Mouse (Mus musculus) left cerebral cortex, postnatal 14 days (tissue): ENCODE results near the gene Rab1a. TPM values are rescaled to one million over a fixed set of nuclear protein-coding genes. Genes with fewer than 3 reads are reported as not detected.
"Not testable (repeated sequence)": the region's sequence is repeated elsewhere in the genome, so short reads cannot be mapped to it uniquely, and the experiment has no call there.

Experiments
- DNase-seq, 2 experiments: peaks; one replicate each; pipeline ENCODE4 v3.0.0; 2021 to 2022; ENCODE audit warnings: low spot score in 2 of 2, mixed read lengths in 1 of 2
- intact Hi-C: fragments of 180-260 bp; cut with DNase I; formaldehyde crosslinking; loops from one replicate; pipeline ENCODE4 v1.15.1; 2025
- total RNA-seq, 2 experiments: library from RNA; stranded (reverse); gene quantifications; 2 replicates each; pipeline ENCODE4 v1.2.3; 2021

The Rab1a gene
- total RNA-seq, 2 experiments from 2014 or later, result 204 to 206 TPM

- no peak for DNase-seq
- intact Hi-C loops, result loop anchor here (10.0 kb wide), 1 partner anchor 283 kb away; the partner anchor contains the start of gene Spred2
These were observed 6.4 kb downstream of the Rab1a start for GRCm38 (mm10) chr11:20207589-20207988.

- intact Hi-C loops, result no loop called here
- DNase-seq, result no peak
These were observed 10.6 kb downstream of the Rab1a start for GRCm38 (mm10) chr11:20211838-20212237.

DNA sequence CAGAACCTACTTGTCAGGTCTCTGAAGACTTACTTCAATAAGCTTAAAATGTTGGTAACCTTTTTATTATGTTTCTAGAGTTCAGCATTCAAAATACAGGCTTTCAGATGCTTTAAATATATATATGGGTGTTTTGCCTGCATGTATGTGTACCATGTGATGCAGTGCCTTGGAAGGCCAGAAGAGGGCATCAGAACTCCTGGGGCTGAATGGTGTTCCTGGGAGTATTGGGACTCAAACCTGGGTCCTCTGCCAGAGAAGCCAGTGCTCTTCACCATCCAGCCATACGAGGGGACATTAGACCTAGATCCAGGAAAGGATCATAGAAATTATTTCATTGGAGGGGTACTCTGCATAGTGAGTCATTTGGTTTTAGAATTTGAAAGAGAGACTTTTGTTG is 13.5 kb downstream of the Rab1a start:
- no peak for DNase-seq
- intact Hi-C loops, result no loop called here

- no peak for DNase-seq
- intact Hi-C loops, result no loop called here
These were observed 15.2 kb downstream of the Rab1a start for GRCm38 (mm10) chr11:20216415-20216814.

DNA sequence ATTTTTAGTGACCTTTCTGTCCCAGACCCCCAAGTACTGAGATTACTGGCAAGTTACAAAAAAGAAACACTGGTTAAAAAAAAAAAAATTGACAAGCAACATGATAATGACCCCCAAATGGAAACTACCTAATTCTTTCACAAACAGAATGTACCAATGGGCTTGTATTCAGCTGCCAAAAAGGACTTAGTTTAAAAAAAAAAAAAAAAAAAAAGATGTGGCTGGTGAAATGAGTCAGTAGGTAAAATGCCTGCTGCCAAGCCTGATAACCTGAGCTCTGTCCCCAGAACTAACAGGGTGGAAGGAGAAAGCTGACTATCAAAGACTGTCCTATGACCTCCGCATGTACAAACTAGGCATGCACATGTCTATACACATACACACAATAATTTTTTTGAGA is 16.0 kb downstream of the Rab1a start:
- DNase-seq, result no peak
- intact Hi-C loops, result no loop called here

GRCm38 (mm10) chr11:20221671-20222070 is 20.4 kb downstream of the Rab1a start:
- intact Hi-C loops, result not testable (repeated sequence)

DNA sequence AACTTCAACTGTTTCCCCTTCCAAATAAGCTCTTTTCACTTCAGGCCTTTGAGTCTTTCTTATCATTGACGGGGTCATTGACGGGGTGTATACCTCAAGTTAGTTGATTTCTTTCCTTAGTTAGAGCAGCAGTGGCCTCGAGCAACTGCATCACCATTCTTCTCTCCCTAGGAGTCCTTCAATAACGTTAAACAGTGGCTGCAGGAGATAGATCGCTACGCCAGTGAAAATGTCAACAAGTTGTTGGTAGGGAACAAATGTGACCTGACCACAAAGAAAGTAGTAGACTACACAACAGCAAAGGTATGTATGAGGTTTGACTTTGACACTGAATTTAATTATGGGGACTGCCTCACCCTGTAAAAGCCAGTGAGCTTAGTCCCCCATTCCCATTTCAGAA is 23.0 kb downstream of the Rab1a start:
- intact Hi-C loops, result no loop called here
- DNase-seq, result no peak

More at GRCm38 (mm10) chr11:20221671-20222070, 20.4 kb downstream of the Rab1a start:
- DNase-seq, result not testable (repeated sequence)

- DNase-seq, result no peak
- intact Hi-C loops, result no loop called here
These were observed 24.7 kb downstream of the Rab1a start for GRCm38 (mm10) chr11:20225938-20226337.

- no peak for DNase-seq
- intact Hi-C loops, result no loop called here
These were observed 27.4 kb downstream of the Rab1a start for GRCm38 (mm10) chr11:20228666-20229065.

GRCm38 (mm10) chr11:20229311-20229710 is 28.1 kb downstream of the Rab1a start:
- intact Hi-C loops, result no loop called here

DNA sequence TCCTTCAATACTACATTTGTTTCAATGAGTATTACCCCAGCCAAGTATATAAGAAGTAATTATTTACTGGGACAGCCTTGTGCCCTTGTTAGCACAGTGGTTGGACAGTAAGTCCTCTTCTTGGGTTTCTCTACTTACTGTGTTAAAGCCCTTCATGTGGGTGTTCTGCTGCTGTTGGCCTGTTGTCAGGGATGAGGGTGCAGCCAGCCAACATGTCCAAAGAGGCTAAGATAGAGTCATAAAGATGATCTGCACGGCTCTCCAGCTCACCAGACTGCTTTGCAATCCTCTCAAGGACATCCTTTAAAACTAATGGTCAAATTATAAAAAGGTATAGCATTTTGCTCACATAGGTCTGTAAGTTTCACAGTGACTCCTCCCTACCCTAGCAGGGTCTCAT is 29.1 kb downstream of the Rab1a start:
- no peak for DNase-seq
- intact Hi-C loops, result no loop called here

More at GRCm38 (mm10) chr11:20229311-20229710, 28.1 kb downstream of the Rab1a start:
- DNase-seq, result no peak

- DNase-seq, result peak; percentile 44 to 62
- intact Hi-C loops, result no loop called here
These were observed 30.1 kb downstream of the Rab1a start for GRCm38 (mm10) chr11:20231128-20231878.

DNA sequence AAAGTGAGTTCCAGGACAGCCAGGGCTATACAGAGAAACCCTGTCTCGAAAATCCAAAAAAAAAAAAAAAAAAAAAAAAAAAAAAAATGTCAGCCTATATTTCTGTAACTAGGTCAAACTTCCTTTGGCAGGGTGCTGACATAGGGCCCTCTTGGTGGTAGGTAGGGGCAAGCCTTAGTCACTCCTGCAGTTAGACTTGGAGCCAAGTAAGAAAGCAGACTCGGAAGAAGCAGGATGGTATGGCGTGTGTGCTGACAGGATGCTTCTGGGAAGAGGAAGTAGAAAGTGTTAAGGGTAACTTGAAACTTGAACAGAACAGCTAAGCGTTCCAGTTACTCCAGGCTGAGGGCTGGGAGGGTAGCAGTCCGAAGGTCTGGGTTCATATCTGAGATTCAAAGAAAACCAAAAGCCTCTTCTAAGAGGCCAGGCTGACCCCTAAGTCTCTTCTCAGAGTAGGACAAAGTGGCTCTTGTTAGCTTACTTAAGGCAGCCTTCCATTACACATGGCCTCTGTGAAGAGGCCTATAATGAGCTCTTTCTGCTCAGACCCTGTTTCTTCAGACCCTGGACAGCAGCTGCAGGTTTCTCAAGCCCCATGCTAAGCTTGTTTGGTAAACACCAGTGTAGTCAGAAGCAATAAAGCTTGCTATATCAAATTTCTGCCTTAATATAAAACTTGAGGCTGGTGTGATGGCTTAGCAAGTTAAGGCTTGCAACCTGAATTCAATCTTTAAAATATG is 31.0 kb downstream of the Rab1a start:
- intact Hi-C loops, result no loop called here
- no peak for DNase-seq

DNA sequence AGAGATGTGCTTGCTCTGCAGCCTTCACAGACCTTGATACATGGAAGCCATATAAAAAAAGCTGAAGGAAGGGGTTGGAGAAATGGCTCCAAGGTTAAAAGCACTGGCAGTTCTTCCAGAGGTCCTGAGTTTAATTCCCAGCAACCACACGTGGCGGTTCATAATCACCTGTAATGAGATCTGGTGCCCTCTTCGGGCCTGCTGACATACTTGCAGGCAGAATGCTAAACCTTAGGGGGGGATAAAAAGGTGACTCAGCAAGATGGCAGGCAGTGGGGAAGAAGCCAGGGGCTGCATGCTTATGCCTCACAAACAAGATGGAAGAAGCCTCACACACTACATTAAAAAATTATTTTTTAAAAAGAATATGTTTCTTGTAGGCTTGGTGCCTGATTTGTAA is 33.0 kb downstream of the Rab1a start:
- intact Hi-C loops, result no loop called here
- no peak for DNase-seq

DNA sequence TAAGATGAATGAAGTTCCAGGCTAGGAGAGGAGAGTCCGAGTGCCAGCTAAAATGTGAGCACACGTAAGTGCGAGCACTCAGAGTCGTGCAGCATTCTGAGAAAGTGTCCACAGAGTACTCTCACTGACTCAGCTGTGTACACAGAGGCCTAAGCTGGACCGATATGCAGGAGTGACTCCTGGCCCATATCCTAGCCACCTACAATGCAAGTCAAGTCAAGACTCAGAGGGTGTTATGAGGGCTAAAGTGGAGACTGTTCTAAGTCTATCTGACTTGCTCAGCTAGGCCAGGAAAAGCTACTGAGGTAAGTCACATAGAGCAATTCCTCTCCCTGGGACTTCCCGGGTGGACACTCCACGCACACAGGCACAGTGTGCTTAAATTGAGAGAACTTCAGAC is 35.8 kb downstream of the Rab1a start:
- intact Hi-C loops, result no loop called here
- DNase-seq, result no peak

DNA sequence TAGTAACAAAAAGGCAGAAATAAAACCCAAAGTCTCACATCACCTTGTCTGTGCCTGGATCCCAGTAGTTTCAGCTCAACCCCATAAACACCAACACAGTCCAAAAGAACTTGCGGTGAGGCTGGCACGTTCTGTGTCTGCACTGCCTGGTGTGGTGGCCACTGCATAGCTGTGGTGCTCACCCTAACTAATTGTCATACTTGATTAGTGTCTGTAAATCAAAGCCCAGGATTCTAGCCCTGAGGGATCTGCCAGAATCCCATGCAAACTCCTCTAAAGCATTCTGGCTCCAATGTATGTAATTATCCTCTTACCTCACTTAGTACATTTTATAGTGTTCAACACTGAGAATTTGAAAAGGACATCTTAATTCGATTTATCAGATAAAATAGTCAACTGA is 36.7 kb downstream of the Rab1a start:
- intact Hi-C loops, result no loop called here
- DNase-seq, result no peak

DNA sequence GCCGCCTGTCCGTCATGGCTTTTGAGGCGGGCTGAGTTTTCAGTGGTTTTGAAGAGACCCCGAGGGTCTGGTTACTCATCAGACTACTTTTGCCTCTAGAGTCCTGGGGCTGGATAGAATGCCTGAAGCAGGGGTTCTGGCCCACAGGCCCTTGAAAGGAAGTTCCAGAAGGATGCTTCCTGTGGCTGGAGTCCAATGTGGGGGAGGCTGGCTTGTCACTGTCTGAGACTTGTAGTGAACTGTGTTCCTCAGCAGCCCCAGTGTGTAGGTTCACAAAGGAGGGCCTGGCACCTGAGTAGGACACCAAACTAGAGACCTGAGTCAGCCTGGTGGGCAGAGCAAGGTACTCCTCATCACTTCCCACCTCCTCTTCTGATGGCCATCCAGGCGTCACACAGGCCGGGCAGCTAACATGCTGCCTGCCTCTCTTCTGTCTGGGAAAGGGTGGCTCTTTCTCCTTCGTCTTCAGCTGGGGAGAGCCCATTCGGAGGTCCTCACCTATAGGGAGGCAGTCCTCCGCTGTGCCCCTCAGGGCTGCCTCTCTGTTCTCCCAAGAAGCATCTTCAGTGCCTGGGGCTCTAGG is 38.1 kb downstream of the Rab1a start:
- no peak for DNase-seq

DNA sequence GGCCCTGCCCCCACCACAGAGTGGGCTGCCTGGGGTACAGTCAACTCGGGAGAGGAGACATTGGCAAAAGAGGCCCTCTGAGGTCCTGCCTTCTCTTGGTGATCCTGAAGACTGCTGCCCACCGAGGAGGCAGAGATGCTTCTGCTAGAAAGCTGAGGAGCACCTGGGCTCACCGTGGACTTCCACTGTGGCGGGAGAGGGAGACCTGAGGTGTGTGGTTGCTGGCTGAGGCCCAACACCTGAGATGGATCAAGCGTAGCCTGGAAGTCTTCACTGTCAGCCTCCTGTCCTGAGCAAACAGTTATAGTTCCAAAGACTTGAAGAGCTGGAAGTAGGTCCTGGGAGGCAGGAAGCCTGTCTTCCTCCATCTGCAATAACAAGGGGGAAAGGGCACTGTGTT is 39.1 kb downstream of the Rab1a start:
- intact Hi-C loops, result no loop called here
- DNase-seq, result no peak

More for the DNA sequence above, 38.1 kb downstream of the Rab1a start:
- intact Hi-C loops, result no loop called here

- DNase-seq, result no peak
- intact Hi-C loops, result no loop called here
These were observed 40.1 kb downstream of the Rab1a start for GRCm38 (mm10) chr11:20241311-20241710.

DNA sequence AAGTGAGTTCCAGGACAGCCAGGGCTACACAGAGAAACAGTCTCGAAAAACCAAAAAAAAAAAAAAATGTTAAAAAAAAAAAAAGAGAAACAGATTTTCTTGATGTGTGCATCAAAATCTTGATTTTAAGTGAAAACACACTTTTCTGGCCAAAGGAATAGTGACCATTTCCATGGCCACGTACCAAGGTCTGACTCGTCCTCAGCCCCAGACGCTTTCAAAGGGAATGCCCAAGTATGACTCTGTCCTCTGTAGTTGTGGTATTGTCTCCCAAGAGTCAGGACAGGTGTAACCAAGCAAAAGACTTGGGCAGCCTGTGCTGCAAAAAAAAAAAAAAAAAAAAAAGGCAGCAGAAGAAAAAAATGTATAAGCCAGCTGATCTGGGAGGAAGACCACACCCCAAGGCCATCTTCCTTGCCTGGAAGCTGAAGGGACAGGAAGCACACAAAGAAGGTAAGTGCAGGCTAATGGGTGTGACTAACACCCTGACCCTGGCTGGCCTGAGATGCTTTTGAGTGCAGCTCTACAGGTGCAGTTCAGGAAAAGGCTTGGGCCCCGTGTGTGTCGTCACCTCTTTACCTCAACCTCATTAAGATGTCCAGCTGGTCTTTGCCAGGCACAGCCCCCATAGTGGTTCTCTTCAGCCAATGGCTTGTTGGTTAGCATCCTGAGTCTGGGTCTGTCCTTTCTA is 41.3 kb downstream of the Rab1a start:
- no peak for DNase-seq
- intact Hi-C loops, result no loop called here
